Mouse (Mus musculus) heart, adult 2 months (tissue): ENCODE measurements at regions not wholly inside any gene's neighbourhood (a gene's known extent, or its start where the extent isn't known, plus 50 kb on each side); places are given as distances from the start of the nearest gene placed in this dataset.

Source experiments
- CTCF ChIP-seq: fragments of 200-600 bp; IDR thresholded peaks from 2 replicates; pipeline ENCODE4 v1.8.1; 2022; ENCODE audit warnings: antibody characterized with exemption, mild to moderate bottlenecking, moderate library complexity
- EP300 ChIP-seq: fragments of 200-500 bp; IDR thresholded peaks from 2 replicates; pipeline ENCODE4 v1.6.1; 2011; ENCODE audit warnings: low read depth, low read length, control low read depth; ENCODE audit not compliant: insufficient read depth
- POLR2A ChIP-seq: fragments of 200-500 bp; IDR thresholded peaks from 2 replicates; pipeline ENCODE4 v1.6.1; 2011; ENCODE audit warnings: mild to moderate bottlenecking, low read depth, low read length, control low read depth; ENCODE audit not compliant: insufficient read depth

DNA sequence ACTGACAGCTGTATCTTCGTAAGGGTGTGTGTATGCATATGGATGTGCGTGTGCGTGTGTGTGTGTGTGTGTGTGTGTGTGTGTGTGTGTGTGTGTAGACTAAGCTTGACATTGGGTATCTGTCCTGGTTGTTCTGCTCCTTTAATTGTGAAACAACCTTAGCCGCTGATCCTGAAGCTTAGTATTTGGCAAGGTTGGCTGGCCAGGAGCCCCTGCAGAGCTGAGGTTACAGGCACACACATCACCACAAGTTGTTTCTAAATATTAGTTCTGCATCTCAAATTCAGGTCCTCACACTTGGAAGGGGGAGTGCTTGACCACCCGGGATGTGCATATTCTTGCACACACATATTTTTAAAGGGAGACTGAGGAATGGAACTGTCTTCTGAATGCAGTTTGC lies 314.7 kb downstream of the Diras2 start:
- no peak for TF ChIP-seq POLR2A
- no peak for TF ChIP-seq CTCF
- TF ChIP-seq EP300, result no peak
